In the genomic region with DNA sequence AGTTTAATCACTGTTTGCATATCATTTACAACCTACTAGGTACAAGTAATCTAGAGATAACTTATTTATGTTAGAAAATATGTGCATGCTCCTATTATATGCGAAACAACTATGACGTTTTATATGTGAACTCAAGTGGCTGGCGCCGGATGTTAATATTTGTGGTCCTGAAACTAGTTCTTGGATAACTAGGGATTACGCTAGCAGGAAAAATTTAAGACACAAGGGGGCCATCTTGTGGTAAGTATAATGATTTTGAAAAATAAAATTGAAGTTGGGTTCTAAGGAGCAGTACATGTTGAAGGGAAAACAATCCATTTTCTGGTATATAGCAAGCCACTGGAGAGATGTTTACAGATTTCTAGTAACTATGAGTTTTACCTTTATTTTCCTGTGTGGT, we compare ENCODE assay signal across 9 mouse cellular contexts. TPM values are rescaled to one million over a fixed set of nuclear protein-coding genes. Genes with fewer than 3 reads are reported as not detected.
DNase-seq lines count a peak whose midpoint lies in the region; ATAC-seq and TF ChIP-seq lines count a peak whose summit lies in the region.
"Had no signal": no experiment of that assay in that cellular context is flagged by ENCODE, and none has a peak within 500 bp of the region (broad histone marks: within the 10 kb centered on the region; RNA-seq: fewer than 3 reads in every experiment).

No protein-coding gene starts in this region.

- no peak for DNase-seq in kidney, adult 2 months
- DNase-seq in hindbrain, postnatal 0 days (ENCODE audit: low spot score): peak; percentile 56
- DNase-seq in adrenal gland, postnatal 10 days: no peak
- no peak for DNase-seq in Muller cell, postnatal 12 days (ENCODE audit: inconsistent ontology term)
- DNase-seq in kidney, adult 11 months: no peak
- DNase-seq: adrenal gland, postnatal 14 days had no signal

- H3K4me3 ChIP-seq in kidney, embryonic 16.5 days (ENCODE audit: low read length): peak overlapping the region; percentile 22; the same call in 1 of the 2 replicates
- no peak overlapping the region for H3K4me3 ChIP-seq in kidney, adult 2 months (ENCODE audit: insufficient read depth, low read depth, low read length)
- peak overlapping the region; percentile 32; the same call in 1 of the 2 replicates for H3K4me3 ChIP-seq in bone marrow macrophage, adult 2 months (ENCODE audit: insufficient read depth, low read length)
- H3K4me3 ChIP-seq in hindbrain, postnatal 0 days (ENCODE audit: low read length): no peak overlapping the region
- H3K4me3 ChIP-seq in myocyte: peak overlapping the region; percentile 80

- no peak overlapping the region for H3K9ac ChIP-seq in kidney, embryonic 16.5 days (replicated peaks; ENCODE audit: low read length)
- no peak overlapping the region for H3K9ac ChIP-seq in hindbrain, postnatal 0 days (replicated peaks; ENCODE audit: low read length)

- H3K4me1 ChIP-seq in kidney, embryonic 16.5 days (ENCODE audit: insufficient read depth, low read length): peaks cover 13% of the 10 kb centered on the region
- H3K4me1 ChIP-seq in kidney, adult 2 months (ENCODE audit: control insufficient read depth, insufficient read depth, low read length): no peaks in the 10 kb centered on the region; the same call in 1 of the 2 replicates
- peaks cover 5% of the 10 kb centered on the region for H3K4me1 ChIP-seq in bone marrow macrophage, adult 2 months (ENCODE audit: control insufficient read depth, insufficient read depth, low read length)
- H3K4me1 ChIP-seq in hindbrain, postnatal 0 days (ENCODE audit: insufficient read depth, low read length): peaks cover 5% of the 10 kb centered on the region; the same call in 1 of the 2 replicates

- peak overlapping the region; percentile 68 for H3K4me2 ChIP-seq in kidney, embryonic 16.5 days (replicated peaks; ENCODE audit: low read depth, low read length)
- peak overlapping the region; percentile 85 for H3K4me2 ChIP-seq in hindbrain, postnatal 0 days (ENCODE audit: low read depth, low read length)
- H3K4me2 ChIP-seq in myocyte (ENCODE audit: low read depth): peak overlapping the region; percentile 75

- no peaks in the 10 kb centered on the region for H3K27me3 ChIP-seq in kidney, embryonic 16.5 days (ENCODE audit: insufficient read depth, low read length)
- H3K27me3 ChIP-seq in kidney, adult 2 months (replicated peaks; ENCODE audit: control insufficient read depth, insufficient read depth, low read length): no peaks in the 10 kb centered on the region
- no peaks in the 10 kb centered on the region for H3K27me3 ChIP-seq in hindbrain, postnatal 0 days (ENCODE audit: insufficient read depth, low read length)
- H3K27me3 ChIP-seq in myocyte (ENCODE audit: control insufficient read depth, insufficient read depth, insufficient read length): no peaks in the 10 kb centered on the region

- peaks cover 21% of the 10 kb centered on the region for H3K79me2 ChIP-seq in myocyte (ENCODE audit: control insufficient read depth, insufficient read depth)

- 54% methylated on average over 5 of the region's 5 CpGs for WGBS in kidney, embryonic 16.5 days
- WGBS in kidney, adult 2 months: 31% methylated on average over 5 of the region's 5 CpGs
- WGBS in hindbrain, postnatal 0 days: 50% methylated on average over 5 of the region's 5 CpGs

- no peak overlapping the region for H3K27ac ChIP-seq in kidney, embryonic 16.5 days (ENCODE audit: low read length)
- no peak overlapping the region for H3K27ac ChIP-seq in kidney, adult 2 months (ENCODE audit: insufficient read depth, low read depth, low read length)
- H3K27ac ChIP-seq in bone marrow macrophage, adult 2 months (ENCODE audit: insufficient read depth, low read depth, low read length): no peak overlapping the region
- H3K27ac ChIP-seq in hindbrain, postnatal 0 days: no peak overlapping the region

- no peaks in the 10 kb centered on the region for H3K9me3 ChIP-seq in kidney, embryonic 16.5 days (ENCODE audit: low read length)
- H3K9me3 ChIP-seq in hindbrain, postnatal 0 days (ENCODE audit: low read length): no peaks in the 10 kb centered on the region

- peaks cover 12% of the 10 kb centered on the region for H3K36me3 ChIP-seq in kidney, embryonic 16.5 days (ENCODE audit: insufficient read depth, low read length)
- no peaks in the 10 kb centered on the region for H3K36me3 ChIP-seq in kidney, adult 2 months (ENCODE audit: control insufficient read depth, insufficient read depth, low read length)
- H3K36me3 ChIP-seq in hindbrain, postnatal 0 days (ENCODE audit: insufficient read depth, low read length): no peaks in the 10 kb centered on the region
- no peaks in the 10 kb centered on the region for H3K36me3 ChIP-seq in myocyte (ENCODE audit: control insufficient read depth, insufficient read depth)

- TF ChIP-seq POLR2A in kidney, adult 2 months (IDR thresholded peaks at IDR 0.05; ENCODE audit: low read depth, low read length): no peak
- no peak for TF ChIP-seq POLR2A in bone marrow macrophage, adult 2 months (IDR thresholded peaks at IDR 0.05; ENCODE audit: borderline replicate concordance, low read depth, low read length)
- TF ChIP-seq POLR2A in myocyte (IDR thresholded peaks at IDR 0.05; ENCODE audit: insufficient read length, low read depth): no peak

- no peak for TF ChIP-seq CTCF in kidney, adult 2 months (conservative IDR thresholded peaks at IDR 0.05; ENCODE audit: insufficient read depth, insufficient read length, low read depth, low read length)
- no peak for TF ChIP-seq CTCF in bone marrow macrophage, adult 2 months (IDR thresholded peaks at IDR 0.05; ENCODE audit: low read depth, low read length)
- TF ChIP-seq CTCF in hindbrain, postnatal 0 days (IDR thresholded peaks at IDR 0.05; ENCODE audit: low read depth): peak; percentile 44; the same call in 1 of the 2 replicates

- ATAC-seq in kidney, embryonic 16.5 days (ENCODE audit: low FRiP score, low TSS enrichment): no peak
- ATAC-seq in hindbrain, postnatal 0 days: no peak

- no peak overlapping the region for H3ac ChIP-seq in myocyte (ENCODE audit: control insufficient read depth, insufficient read length)

TF ChIP-seq in myocyte, 11 proteins besides CTCF, POLR2A, EP300 and RAD21:
- TF ChIP-seq E2F4 (IDR thresholded peaks at IDR 0.05; ENCODE audit: insufficient read depth): no peak

RNA-seq across cellular contexts. Expression of gene Zgrf1, which starts 1.4 kb away (rescaled TPM):
- 6.3 and 9.1 TPM in 2 replicates for polyA plus RNA-seq in kidney, embryonic 16.5 days (2015; fragmentation: Nextera tagmentation; extraction: Ambion mirVana)
- polyA plus RNA-seq in kidney, adult 2 months (2012; rRNA removed): 0.23 and 0.25 TPM in 2 replicates
- polyA plus RNA-seq in bone marrow macrophage, adult 2 months (2012; ENCODE audit: insufficient read depth, insufficient read length, missing spikeins): 3.5 and 5.0 TPM in 2 replicates
- total RNA-seq in hindbrain, postnatal 0 days (2014; rRNA removed): 4.0 and 5.2 TPM in 2 replicates
- 3.0 and 3.5 TPM in 2 replicates for polyA plus RNA-seq in hindbrain, postnatal 0 days (2015; fragmentation: Nextera tagmentation; extraction: Ambion mirVana)
- 0.46 TPM for polyA plus RNA-seq in myocyte (2012; fragmentation: generic; extraction: Trizol)
- total RNA-seq in adrenal gland, postnatal 10 days (2021): 1 to 10 TPM; 2.7 to 4.8 TPM

RNA-seq across cellular contexts. Expression of gene Larp7, which starts 1.6 kb away (rescaled TPM):
- polyA plus RNA-seq in kidney, embryonic 16.5 days (2015; fragmentation: Nextera tagmentation; extraction: Ambion mirVana): 43.2 and 58.3 TPM in 2 replicates
- 1.6 and 2.6 TPM in 2 replicates for polyA plus RNA-seq in kidney, adult 2 months (2012; rRNA removed)
- 34.0 and 36.3 TPM in 2 replicates for polyA plus RNA-seq in bone marrow macrophage, adult 2 months (2012; ENCODE audit: insufficient read depth, insufficient read length, missing spikeins)
- 4.5 and 6.9 TPM in 2 replicates for total RNA-seq in hindbrain, postnatal 0 days (2014; rRNA removed)
- 30.4 and 31.7 TPM in 2 replicates for polyA plus RNA-seq in hindbrain, postnatal 0 days (2015; fragmentation: Nextera tagmentation; extraction: Ambion mirVana)
- 10.9 TPM for polyA plus RNA-seq in myocyte (2012; fragmentation: generic; extraction: Trizol)
- 10 to 100 TPM; 22.8 to 24.4 TPM for total RNA-seq in adrenal gland, postnatal 10 days (2021)

RNA-seq across cellular contexts. Expression of gene Ank2, which starts 55.6 kb away (rescaled TPM):
- polyA plus RNA-seq in kidney, embryonic 16.5 days (2015; fragmentation: Nextera tagmentation; extraction: Ambion mirVana): 7.5 and 10.8 TPM in 2 replicates
- polyA plus RNA-seq in kidney, adult 2 months (2012; rRNA removed): 3.9 and 5.7 TPM in 2 replicates
- 0.75 and 1.4 TPM in 2 replicates for polyA plus RNA-seq in bone marrow macrophage, adult 2 months (2012; ENCODE audit: insufficient read depth, insufficient read length, missing spikeins)
- 497 and 567 TPM in 2 replicates for total RNA-seq in hindbrain, postnatal 0 days (2014; rRNA removed)
- 193 and 195 TPM in 2 replicates for polyA plus RNA-seq in hindbrain, postnatal 0 days (2015; fragmentation: Nextera tagmentation; extraction: Ambion mirVana)
- polyA plus RNA-seq in myocyte (2012; fragmentation: generic; extraction: Trizol): 20.2 TPM
- total RNA-seq in adrenal gland, postnatal 10 days (2021): 10 to 100 TPM; 56.9 to 95.8 TPM

Comparison
In these comparisons a context has a peak if more than half of its experiments do, and no peak if none do; other contexts are left out.
1. H3K4me3 ChIP-seq: peak in kidney, embryonic 16.5 days (single experiment), bone marrow macrophage, adult 2 months (single experiment) and myocyte (single experiment); none in kidney, adult 2 months (single experiment) and hindbrain, postnatal 0 days (single experiment).
2. Peak in every context shown above with its lines, with median percentiles within 50 percentile points of each other: H3K4me2 ChIP-seq.